Mouse (Mus musculus): Measurements from ENCODE around the gene Pafah1b2.

DNA sequence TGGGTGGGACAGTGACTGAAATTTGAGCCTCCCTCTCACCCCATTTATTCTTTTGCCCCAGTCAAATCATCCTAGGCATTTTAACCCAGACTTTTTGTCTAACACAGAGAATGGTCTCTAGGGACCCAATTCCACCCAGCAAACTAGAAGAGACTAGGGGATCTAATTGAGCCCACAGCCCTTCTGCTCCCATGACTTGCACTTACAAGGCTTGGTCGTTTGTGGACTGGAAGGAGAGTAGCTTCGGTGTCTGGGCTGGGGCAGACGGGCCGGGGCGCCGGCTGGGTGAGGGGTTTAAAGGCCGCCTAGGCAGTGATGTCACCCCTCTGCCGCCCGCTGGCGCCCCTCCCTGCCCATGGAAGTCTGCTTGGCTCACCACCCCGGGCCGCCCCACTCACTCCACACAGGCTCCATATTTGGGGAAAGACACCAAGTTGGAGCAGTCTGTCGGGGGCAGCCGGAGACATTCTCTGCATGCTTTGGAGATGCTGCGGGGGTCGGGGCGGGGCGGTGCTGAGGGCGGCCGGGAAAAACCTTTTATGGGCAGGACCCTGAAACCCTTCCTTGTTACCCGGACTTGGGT, 76.8 kb downstream of the Pafah1b2 start, which contains the start of gene Tagln:
- TF ChIP-seq CTCF (IDR thresholded peaks at IDR 0.05; ENCODE audit: insufficient read depth, low read depth, low read length) (no peak), POLR2A (IDR thresholded peaks at IDR 0.05; ENCODE audit: insufficient read depth, low read depth, low read length) (no peak)

Data from olfactory bulb, adult 2 months (tissue).